Mouse (Mus musculus) small intestine, adult 2 months (tissue): Measurements from ENCODE around the gene Hs1bp3. TPM values are rescaled to one million over a fixed set of nuclear protein-coding genes. Genes with fewer than 3 reads are reported as not detected.

Experiments
- H3K27ac ChIP-seq: fragments of 200-500 bp; 2 replicates; pipeline ENCODE4 v1.5.1; 2012; ENCODE audit warnings: low read depth, low read length, control low read depth, inconsistent platforms; ENCODE audit not compliant: insufficient read depth
- H3K27me3 ChIP-seq: fragments of 200-500 bp; 2 replicates; pipeline ENCODE4 v1.6.1; 2012; ENCODE audit warnings: mild to moderate bottlenecking, moderate library complexity, low read length, inconsistent platforms; ENCODE audit not compliant: control insufficient read depth, insufficient read depth
- H3K36me3 ChIP-seq: fragments of 200-500 bp; 2 replicates; pipeline ENCODE4 v1.6.1; 2012; ENCODE audit warnings: mild to moderate bottlenecking, low read length, control low read depth, inconsistent platforms; ENCODE audit not compliant: control insufficient read depth, insufficient read depth
- H3K4me1 ChIP-seq: fragments of 200-500 bp; 2 replicates; pipeline ENCODE4 v1.6.1; 2012; ENCODE audit warnings: low read length, inconsistent platforms, mixed read lengths; ENCODE audit not compliant: control insufficient read depth, insufficient read depth, insufficient read length
- H3K4me3 ChIP-seq: fragments of 200-500 bp; 2 replicates; pipeline ENCODE4 v1.5.1; 2012; ENCODE audit warnings: low read depth, mild to moderate bottlenecking, control low read depth, inconsistent platforms, low read length, moderate library complexity
- CTCF ChIP-seq: fragments of 200-500 bp; IDR thresholded peaks from 2 replicates; pipeline ENCODE4 v1.5.1; 2012; ENCODE audit warnings: low read depth, mild to moderate bottlenecking, control low read depth, inconsistent platforms, low read length, moderate library complexity, mixed read lengths; ENCODE audit not compliant: insufficient replicate concordance, insufficient read length; ENCODE audit errors: extremely low read depth
- POLR2A ChIP-seq: fragments of 200-500 bp; IDR thresholded peaks from 2 replicates; pipeline ENCODE4 v1.6.1; 2012; ENCODE audit warnings: low read depth, mild to moderate bottlenecking, control low read depth, inconsistent platforms, low read length, moderate library complexity
- WGBS: fragments of 180-500 bp; shearing (Covaris S2); methylation state at CpG from one replicate; pipeline ENCODE4 v1.1.7; 2018; 5-methylcytosine and 5-hydroxymethylcytosine counted together
- polyA plus RNA-seq: library from polyadenylated mRNA; depleted of rRNA; stranded (reverse); fragments of >200 nt; gene quantifications from 2 replicates; pipeline ENCODE4 v1.2.3, GENCODE M21; 2012

The Hs1bp3 gene
- polyA plus RNA-seq, 1 experiment: 15.2 TPM

DNA sequence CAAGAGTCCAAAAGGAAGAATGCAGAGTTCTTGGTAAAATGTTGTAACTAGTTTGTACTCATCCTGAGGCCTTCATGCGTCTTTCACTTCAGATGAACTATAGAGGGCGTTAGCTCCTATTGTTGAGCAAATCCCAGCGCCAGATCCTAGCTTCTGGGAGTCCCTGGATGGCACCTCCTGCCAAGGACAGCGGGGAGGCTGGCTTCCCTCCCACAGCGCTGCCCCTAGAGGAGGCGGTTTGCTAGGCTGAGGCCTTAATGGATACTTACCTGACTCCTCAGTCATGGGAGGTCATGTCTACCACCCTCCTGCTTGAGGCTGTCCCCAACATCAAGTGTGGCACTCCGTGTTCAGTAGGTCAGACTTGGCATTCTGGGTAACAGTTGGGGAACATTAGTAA lies 16.0 kb downstream of the Hs1bp3 start:
- no peak overlapping the region for H3K4me3 ChIP-seq
- TF ChIP-seq POLR2A: no peak
- no peak for TF ChIP-seq CTCF
- H3K36me3 ChIP-seq: peaks cover 10% of the 10 kb centered on the region
- no peak overlapping the region for H3K27ac ChIP-seq
- H3K27me3 ChIP-seq: no peaks in the 10 kb centered on the region
- 95% methylated on average over 7 of the region's 7 CpGs for WGBS
- peaks cover 2% of the 10 kb centered on the region; the same call in 1 of the 2 replicates for H3K4me1 ChIP-seq

DNA sequence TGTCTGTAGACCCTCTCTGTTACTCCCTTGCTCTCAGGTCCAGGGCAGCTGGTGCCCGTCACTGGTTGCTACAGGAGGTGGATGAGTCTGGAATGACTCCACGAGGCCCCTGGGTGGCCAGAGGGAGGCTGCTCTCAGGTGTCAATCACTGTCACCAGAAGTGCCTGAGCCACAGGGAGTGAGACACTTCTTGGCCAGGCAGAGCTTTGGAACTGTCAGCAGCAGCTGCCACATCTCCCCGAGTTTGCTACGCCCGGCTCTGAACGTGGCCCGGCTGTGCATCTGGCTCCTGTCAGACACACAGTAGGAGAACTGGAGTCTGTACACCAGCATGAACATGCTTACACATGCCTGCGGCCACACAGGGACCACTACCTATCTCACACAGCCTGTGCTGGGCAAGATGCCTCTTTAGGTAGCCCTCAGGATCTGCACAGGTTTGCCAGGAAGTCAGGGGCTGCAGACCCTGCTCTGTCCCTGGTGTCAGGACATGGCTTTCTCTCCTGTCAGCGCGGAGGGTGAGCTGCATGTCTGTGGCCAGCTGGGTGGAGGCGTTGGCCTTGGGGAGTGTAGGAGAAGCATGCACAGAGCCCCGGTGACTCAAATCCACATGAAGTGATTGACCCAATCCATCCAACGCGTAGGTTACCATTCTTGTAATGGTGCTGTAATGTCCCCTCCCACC lies 18.4 kb downstream of the Hs1bp3 start:
- WGBS: 78% methylated on average over 14 of the region's 14 CpGs
- no peak overlapping the region for H3K4me3 ChIP-seq
- H3K27me3 ChIP-seq: no peaks in the 10 kb centered on the region
- no peak overlapping the region for H3K27ac ChIP-seq
- peaks cover 9% of the 10 kb centered on the region for H3K36me3 ChIP-seq
- H3K4me1 ChIP-seq: peaks cover 2% of the 10 kb centered on the region; the same call in 1 of the 2 replicates
- no peak for TF ChIP-seq POLR2A
- TF ChIP-seq CTCF: no peak

GRCm38 (mm10) chr12:8332174-8332542 lies 18.9 kb downstream of the Hs1bp3 start:
- TF ChIP-seq CTCF (no peak), POLR2A (no peak)
- no peak overlapping the region for H3K4me3 ChIP-seq
- peaks cover 2% of the 10 kb centered on the region; the same call in 1 of the 2 replicates for H3K4me1 ChIP-seq
- WGBS: 85% methylated on average over 5 of the region's 5 CpGs
- peaks cover 13% of the 10 kb centered on the region for H3K36me3 ChIP-seq
- H3K27me3 ChIP-seq: no peaks in the 10 kb centered on the region
- no peak overlapping the region for H3K27ac ChIP-seq

GRCm38 (mm10) chr12:8333617-8334016 lies 20.4 kb downstream of the Hs1bp3 start:
- no peak for TF ChIP-seq POLR2A
- no peak for TF ChIP-seq CTCF
- H3K36me3 ChIP-seq: peaks cover 19% of the 10 kb centered on the region
- peaks cover 2% of the 10 kb centered on the region for H3K4me1 ChIP-seq
- WGBS: 89% methylated on average over 8 of the region's 8 CpGs
- H3K27me3 ChIP-seq: no peaks in the 10 kb centered on the region
- no peak overlapping the region for H3K4me3 ChIP-seq
- no peak overlapping the region for H3K27ac ChIP-seq

DNA sequence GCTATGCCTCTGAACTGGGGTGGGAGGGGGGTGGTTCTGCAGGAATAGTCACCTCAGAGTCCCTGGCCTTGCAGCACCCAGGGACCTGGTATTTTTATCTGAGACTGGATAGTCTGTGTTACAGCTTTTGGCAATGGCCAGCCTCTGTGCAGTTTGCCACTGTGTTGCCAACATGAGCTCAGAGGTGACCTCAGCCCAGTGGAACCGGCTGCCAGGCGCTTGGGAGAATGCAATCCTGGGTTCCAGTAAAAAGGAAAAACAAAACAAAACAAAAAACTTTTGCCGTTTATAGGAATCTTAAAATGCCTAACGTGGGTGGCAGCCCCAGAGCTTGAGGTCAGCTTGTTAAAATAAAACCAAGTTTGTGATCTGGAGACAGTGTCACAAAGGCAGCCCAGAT lies 21.0 kb downstream of the Hs1bp3 start:
- H3K4me1 ChIP-seq: peaks cover 2% of the 10 kb centered on the region
- WGBS: 83% methylated on average over 4 of the region's 4 CpGs
- H3K4me3 ChIP-seq: no peak overlapping the region
- H3K27me3 ChIP-seq: no peaks in the 10 kb centered on the region
- TF ChIP-seq POLR2A (no peak), CTCF (no peak)
- no peak overlapping the region for H3K27ac ChIP-seq
- peaks cover 23% of the 10 kb centered on the region for H3K36me3 ChIP-seq

DNA sequence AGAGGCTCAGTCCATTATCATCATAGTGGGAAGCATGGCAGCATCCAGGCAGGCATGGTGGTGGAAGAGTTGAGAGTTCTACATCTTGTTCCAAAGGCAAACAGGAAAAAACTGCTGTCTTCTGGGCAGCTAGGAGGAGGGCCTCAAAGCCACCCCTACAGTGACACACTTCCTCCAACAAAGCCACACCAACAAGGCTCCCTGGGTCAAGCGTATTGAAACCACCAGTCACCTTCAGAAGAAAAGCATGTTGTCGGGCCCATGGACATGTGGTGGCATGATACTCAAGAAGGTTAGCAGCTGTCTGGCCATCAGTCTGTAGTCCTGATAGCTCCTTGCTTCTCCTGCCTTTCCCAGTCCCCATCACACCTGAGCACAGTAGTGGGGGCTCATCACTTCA lies 22.3 kb downstream of the Hs1bp3 start:
- Histone ChIP-seq H3K27ac (no peak overlapping the region), H3K4me1 (peaks cover 2% of the 10 kb centered on the region), H3K27me3 (no peaks in the 10 kb centered on the region), H3K36me3 (peaks cover 28% of the 10 kb centered on the region), H3K4me3 (no peak overlapping the region)
- TF ChIP-seq POLR2A: no peak
- TF ChIP-seq CTCF: no peak
- WGBS: 88% methylated on average over 2 of the region's 2 CpGs

DNA sequence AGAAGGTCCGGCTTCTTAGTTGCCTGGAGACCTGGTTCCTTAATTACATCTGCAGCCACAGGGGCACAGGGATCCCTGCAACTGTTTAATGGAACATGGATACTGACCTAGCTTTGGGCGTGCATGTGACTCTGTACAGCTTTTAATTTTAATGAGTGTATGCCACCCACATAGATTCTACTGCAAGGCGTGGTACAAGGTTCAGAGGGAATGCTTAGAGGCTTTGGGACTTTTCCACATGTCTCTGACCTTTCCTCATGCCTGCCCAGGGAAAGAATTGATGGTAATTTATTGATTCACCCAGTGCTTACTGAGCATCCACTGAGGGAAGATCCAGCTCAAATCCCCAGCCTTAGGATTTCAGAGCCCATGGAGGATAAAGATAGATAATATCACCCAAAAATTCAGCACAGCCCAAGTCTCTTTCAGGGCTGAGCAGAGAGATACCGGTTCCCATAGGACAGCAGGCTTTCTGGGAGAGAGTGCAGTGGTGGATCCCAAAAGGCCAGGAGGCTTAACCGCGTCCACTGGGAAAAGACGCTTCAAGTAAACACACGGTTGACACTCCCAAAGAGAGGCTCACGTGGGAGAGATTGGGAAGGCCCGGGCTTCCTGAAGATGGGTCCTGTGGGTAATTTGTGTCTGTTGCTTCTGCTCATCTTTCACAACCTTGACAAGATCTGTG lies 23.5 kb downstream of the Hs1bp3 start:
- 83% methylated on average over 10 of the region's 10 CpGs for WGBS
- H3K36me3 ChIP-seq: peaks cover 28% of the 10 kb centered on the region
- H3K27me3 ChIP-seq: no peaks in the 10 kb centered on the region
- TF ChIP-seq POLR2A (no peak), CTCF (no peak)
- no peak overlapping the region for H3K4me3 ChIP-seq
- H3K4me1 ChIP-seq: peaks cover 2% of the 10 kb centered on the region
- no peak overlapping the region for H3K27ac ChIP-seq
